Mouse (Mus musculus) neural tube, embryonic 13.5 days (tissue): ENCODE data around the gene Fut2. TPM values are rescaled to one million over a fixed set of nuclear protein-coding genes. Genes with fewer than 3 reads are reported as not detected.

ENCODE experiments used
- ATAC-seq: fragments of 200-750 bp; cut with Nextera tagmentation; 2 replicates; pipeline ENCODE4 v1.8.0; 2017; ENCODE audit warnings: low read depth, mild to moderate bottlenecking, moderate TSS enrichment, moderate library complexity
- H3K27ac ChIP-seq: fragments of 300-500 bp; sonication (generic); replicated peaks from 2 replicates; pipeline ENCODE4 v1.5.1; 2015; ENCODE audit warnings: moderate library complexity, mild to moderate bottlenecking, inconsistent platforms
- H3K27me3 ChIP-seq: fragments of 300-500 bp; sonication (generic); 2 replicates; pipeline ENCODE4 v1.6.1; 2015; ENCODE audit warnings: mild to moderate bottlenecking, inconsistent platforms
- H3K36me3 ChIP-seq: fragments of 300-500 bp; sonication (generic); 2 replicates; pipeline ENCODE4 v1.6.1; 2015; ENCODE audit warnings: mild to moderate bottlenecking, inconsistent platforms
- H3K4me1 ChIP-seq: fragments of 300-500 bp; sonication (generic); replicated peaks from 2 replicates; pipeline ENCODE4 v1.6.1; 2015; ENCODE audit warnings: inconsistent platforms
- H3K4me2 ChIP-seq: fragments of 300-500 bp; sonication (generic); 2 replicates; pipeline ENCODE4 v1.6.1; 2015; ENCODE audit warnings: inconsistent platforms, mild to moderate bottlenecking, moderate library complexity
- H3K4me3 ChIP-seq: fragments of 300-500 bp; sonication (generic); 2 replicates; pipeline ENCODE4 v1.5.1; 2015; ENCODE audit warnings: mild to moderate bottlenecking, inconsistent platforms
- H3K9ac ChIP-seq: fragments of 300-500 bp; sonication (generic); 2 replicates; pipeline ENCODE4 v1.6.1; 2015; ENCODE audit warnings: moderate library complexity, mild to moderate bottlenecking, inconsistent platforms
- H3K9me3 ChIP-seq: fragments of 300-500 bp; sonication (generic); 2 replicates; pipeline ENCODE4 v1.6.1; 2016; ENCODE audit warnings: inconsistent platforms
- WGBS: fragments of 180-500 bp; shearing (Covaris S2); methylation state at CpG from one replicate; pipeline ENCODE4 v1.1.7; 2015; 5-methylcytosine and 5-hydroxymethylcytosine counted together
- polyA plus RNA-seq: library from polyadenylated mRNA; unstranded; fragments of >200 nt; fragmentation: Nextera tagmentation; extraction: Ambion mirVana; gene quantifications from 2 replicates; pipeline ENCODE4 v1.2.1, GENCODE M21; 2015

Gene Fut2
- polyA plus RNA-seq, result 0.15 TPM in 1 of 2 replicates, not detected in the other

DNA sequence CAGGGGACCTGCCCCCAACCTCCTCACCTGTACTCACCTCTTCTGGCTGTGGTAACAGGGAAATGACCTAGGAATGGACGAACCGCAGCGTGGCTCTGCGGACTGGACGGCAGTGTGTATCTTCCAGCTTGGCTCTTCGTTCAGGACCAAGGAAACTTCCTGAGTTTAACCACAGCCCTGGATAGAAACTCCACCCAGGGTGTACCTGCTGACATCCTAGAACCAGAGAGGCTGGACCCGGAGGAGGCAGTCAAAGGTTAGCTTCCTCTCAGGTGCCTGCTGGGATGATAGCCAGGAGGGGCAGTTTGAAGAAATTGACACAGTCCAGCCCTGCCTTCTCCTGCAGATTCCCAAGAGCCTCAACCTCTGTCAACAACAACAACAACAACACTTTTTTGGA, at the start of gene Fut2:
TSS of gene Fut2 (minus strand) at position 234 of the 400 bp plus-strand sequence.
- ATAC-seq, result no peak
- no peaks in the 10 kb centered on the region for H3K27me3 ChIP-seq
- WGBS, result 87% methylated on average over 7 of the region's 7 CpGs
- H3K4me3 ChIP-seq, result no peak within 1 kb of the TSS
- no peaks in the 10 kb centered on the region for H3K9me3 ChIP-seq
- no peaks in the 10 kb centered on the region for H3K36me3 ChIP-seq
- no peak within 1 kb of the TSS for H3K27ac ChIP-seq
- H3K9ac ChIP-seq, result no peak within 1 kb of the TSS
- no peak within 1 kb of the TSS for H3K4me2 ChIP-seq
- H3K4me1 ChIP-seq, result peaks cover 3% of the 10 kb centered on the region; the same call in 1 of the 2 replicates

GRCm38 (mm10) chr7:45715090-45715708, 49.0 kb upstream of the Fut2 start, which contains the start of gene Rpl18:
Rpl18 (plus strand) TSS chr7:45715457.
- peak; percentile 90 for ATAC-seq
- H3K27me3 ChIP-seq, result no peaks in the 10 kb centered on the region
- H3K4me2 ChIP-seq, result peak within 1 kb of the TSS; percentile 82
- peak within 1 kb of the TSS; percentile 65 for H3K4me3 ChIP-seq
- peak within 1 kb of the TSS; percentile 76 for H3K9ac ChIP-seq
- H3K27ac ChIP-seq, result peak within 1 kb of the TSS; percentile 77
- peaks cover 51% of the 10 kb centered on the region for H3K4me1 ChIP-seq
- peaks cover 47% of the 10 kb centered on the region for H3K36me3 ChIP-seq
- no peaks in the 10 kb centered on the region for H3K9me3 ChIP-seq
- 7% methylated on average over 34 of the region's 34 CpGs for WGBS

DNA sequence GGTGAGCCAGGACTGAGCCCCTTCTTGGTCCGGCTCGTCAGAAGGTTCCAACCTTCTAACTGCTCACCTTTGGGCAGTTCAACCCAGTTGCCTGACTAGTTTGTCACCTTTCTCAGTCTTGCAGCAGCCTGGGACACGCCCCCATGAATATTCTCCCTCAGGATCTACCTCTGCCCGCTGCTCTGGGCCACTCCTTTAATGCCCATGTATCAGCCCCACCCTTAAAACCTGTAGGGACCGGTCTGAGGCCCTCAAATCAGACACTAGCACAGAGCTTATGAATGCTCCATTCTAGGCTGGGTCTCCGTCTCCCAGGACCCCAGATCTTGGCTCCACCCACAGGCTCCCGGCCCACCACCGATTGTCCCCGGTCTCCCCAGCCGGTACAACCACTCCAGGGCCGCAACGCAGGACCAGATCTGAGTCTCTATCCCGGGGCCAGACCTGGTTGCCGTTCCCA, 48.5 kb upstream of the Fut2 start:
- ATAC-seq, result peak; percentile 44
- Histone ChIP-seq H3K36me3 (peaks cover 47% of the 10 kb centered on the region), H3K9me3 (no peaks in the 10 kb centered on the region), H3K27me3 (no peaks in the 10 kb centered on the region), H3K4me2 (peak overlapping the region; percentile 82), H3K4me3 (peak overlapping the region; percentile 65), H3K9ac (peak overlapping the region; percentile 76), H3K27ac (peak overlapping the region; percentile 61; the same call in 1 of the 2 replicates), H3K4me1 (peaks cover 52% of the 10 kb centered on the region)
- WGBS, result 12% methylated on average over 14 of the region's 14 CpGs

DNA sequence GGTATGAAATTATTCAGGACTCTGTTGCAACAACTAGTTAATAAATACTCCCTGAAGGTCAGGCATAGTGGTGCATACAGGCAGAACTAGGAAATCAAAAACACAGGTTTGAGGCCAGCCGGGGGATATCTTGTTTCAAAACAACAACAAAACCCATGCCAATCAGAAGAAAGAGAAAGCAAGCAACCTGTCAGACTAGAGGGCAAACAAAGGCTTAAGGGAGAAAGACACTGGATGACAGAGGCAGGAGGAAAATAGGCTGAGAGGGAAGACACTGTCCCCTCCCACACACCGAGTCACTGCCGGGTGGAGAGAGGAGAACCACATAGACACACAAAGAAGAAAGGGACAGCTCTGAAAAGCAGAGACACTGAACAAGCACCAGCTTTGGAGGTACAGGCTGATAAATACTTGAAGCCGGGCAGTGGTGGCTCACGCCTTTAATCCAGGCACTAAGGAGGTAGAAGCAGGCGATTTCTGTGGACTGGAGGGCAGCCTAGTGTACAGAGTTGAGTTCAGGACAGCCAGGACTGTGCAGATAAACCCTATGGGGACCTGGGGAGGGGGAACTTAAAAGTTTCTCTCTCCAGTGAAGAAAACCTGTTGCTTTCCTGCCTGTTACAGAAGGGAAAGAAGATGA, 47.8 kb upstream of the Fut2 start:
- 85% methylated on average over 6 of the region's 6 CpGs for WGBS
- Histone ChIP-seq H3K4me1 (peaks cover 52% of the 10 kb centered on the region), H3K4me3 (peak overlapping the region; percentile 65), H3K9ac (peak overlapping the region; percentile 76), H3K36me3 (peaks cover 44% of the 10 kb centered on the region), H3K9me3 (no peaks in the 10 kb centered on the region), H3K27ac (no peak overlapping the region), H3K27me3 (no peaks in the 10 kb centered on the region), H3K4me2 (peak overlapping the region; percentile 82)
- no peak for ATAC-seq

GRCm38 (mm10) chr7:45713396-45713795, 47.2 kb upstream of the Fut2 start:
- no peaks in the 10 kb centered on the region for H3K27me3 ChIP-seq
- peaks cover 52% of the 10 kb centered on the region for H3K4me1 ChIP-seq
- 92% methylated on average over 16 of the region's 16 CpGs for WGBS
- no peak overlapping the region for H3K27ac ChIP-seq
- no peak overlapping the region for H3K4me3 ChIP-seq
- H3K9ac ChIP-seq, result no peak overlapping the region
- ATAC-seq, result no peak
- no peaks in the 10 kb centered on the region for H3K9me3 ChIP-seq
- H3K36me3 ChIP-seq, result peaks cover 44% of the 10 kb centered on the region
- H3K4me2 ChIP-seq, result no peak overlapping the region

DNA sequence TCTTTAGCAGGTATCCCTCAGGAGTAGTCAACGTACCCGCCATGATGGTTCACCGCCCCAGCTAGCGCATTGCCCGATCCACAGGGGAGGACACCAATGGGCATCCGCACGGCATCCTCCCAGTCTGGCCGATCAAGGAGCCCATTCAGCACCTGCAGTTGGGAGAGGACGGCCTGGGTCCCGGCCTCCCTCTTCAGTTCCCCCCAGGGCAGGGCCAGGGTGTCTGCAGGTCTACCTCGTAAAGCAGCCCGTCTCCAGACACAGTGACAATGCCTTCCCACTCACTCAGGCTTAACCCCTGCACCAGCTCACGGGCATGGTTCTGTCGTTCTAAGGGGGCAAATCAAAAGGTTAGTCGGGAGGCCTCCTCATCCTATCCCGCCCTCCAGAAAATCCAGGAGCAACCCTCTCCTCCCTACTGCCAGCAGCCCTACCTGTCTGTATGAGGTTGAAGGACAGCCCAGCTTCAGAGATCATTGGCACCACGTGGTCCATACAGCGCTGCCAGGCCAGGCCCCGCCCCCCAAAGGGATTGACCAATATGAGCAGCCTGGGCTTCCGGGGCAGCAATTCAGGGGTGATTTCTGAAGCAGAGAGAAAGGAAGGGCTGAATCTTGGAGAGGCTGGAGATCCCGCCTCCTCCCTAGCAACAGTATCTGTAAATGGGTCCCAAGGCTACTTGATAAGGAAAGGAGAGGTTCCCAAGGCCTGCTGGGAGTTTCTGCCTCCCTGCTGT, 46.0 kb upstream of the Fut2 start:
- no peak overlapping the region for H3K4me2 ChIP-seq
- H3K9ac ChIP-seq, result no peak overlapping the region
- no peaks in the 10 kb centered on the region for H3K27me3 ChIP-seq
- peaks cover 44% of the 10 kb centered on the region for H3K36me3 ChIP-seq
- H3K9me3 ChIP-seq, result no peaks in the 10 kb centered on the region
- H3K4me3 ChIP-seq, result no peak overlapping the region
- WGBS, result 88% methylated on average over 21 of the region's 21 CpGs
- peaks cover 63% of the 10 kb centered on the region for H3K4me1 ChIP-seq
- no peak for ATAC-seq
- no peak overlapping the region for H3K27ac ChIP-seq

DNA sequence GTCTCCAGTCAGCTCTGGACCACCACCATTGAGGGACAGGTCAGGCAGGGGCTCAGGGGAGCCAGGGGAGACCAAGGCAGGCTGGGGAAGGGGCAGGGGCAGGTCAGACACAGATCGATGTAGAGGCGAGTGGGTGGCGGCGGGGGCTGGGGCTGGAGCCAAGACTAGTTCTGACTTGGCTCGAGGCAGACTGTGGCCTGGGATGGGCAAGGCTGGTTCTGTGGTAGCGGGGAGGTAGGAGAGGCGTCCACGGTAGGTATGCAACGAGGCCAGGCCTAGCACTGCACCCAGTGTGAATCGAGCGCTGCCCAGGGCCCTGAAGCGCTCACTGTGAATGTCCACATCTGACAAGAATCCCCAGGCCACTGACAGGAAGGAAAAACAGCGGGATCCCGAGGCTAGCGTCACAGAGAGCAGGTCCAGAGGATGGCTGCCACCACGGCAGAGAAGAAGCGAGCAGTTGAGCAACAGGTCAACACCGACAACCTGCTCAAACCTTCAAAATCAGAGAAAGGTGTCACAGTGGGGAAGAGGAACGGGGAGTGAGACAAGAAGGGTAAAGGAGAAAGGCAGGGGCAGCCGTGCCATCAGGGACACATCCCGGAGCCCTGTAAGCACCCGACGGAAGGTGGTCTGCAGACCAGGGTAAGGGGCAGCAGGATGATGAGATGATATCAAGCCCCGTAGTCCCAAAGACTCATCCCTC, 45.3 kb upstream of the Fut2 start:
- Histone ChIP-seq H3K4me2 (no peak overlapping the region), H3K36me3 (peaks cover 44% of the 10 kb centered on the region), H3K4me3 (no peak overlapping the region), H3K27ac (no peak overlapping the region), H3K4me1 (peaks cover 63% of the 10 kb centered on the region), H3K27me3 (no peaks in the 10 kb centered on the region), H3K9ac (no peak overlapping the region), H3K9me3 (no peaks in the 10 kb centered on the region)
- WGBS, result 92% methylated on average over 24 of the region's 24 CpGs
- ATAC-seq, result no peak

GRCm38 (mm10) chr7:45710477-45711191, 44.4 kb upstream of the Fut2 start:
- H3K4me3 ChIP-seq, result no peak overlapping the region
- H3K36me3 ChIP-seq, result peaks cover 44% of the 10 kb centered on the region
- no peak overlapping the region for H3K27ac ChIP-seq
- H3K9me3 ChIP-seq, result no peaks in the 10 kb centered on the region
- no peak for ATAC-seq
- peaks cover 63% of the 10 kb centered on the region for H3K4me1 ChIP-seq
- H3K27me3 ChIP-seq, result no peaks in the 10 kb centered on the region
- WGBS, result 94% methylated on average over 20 of the region's 20 CpGs
- H3K9ac ChIP-seq, result no peak overlapping the region
- no peak overlapping the region for H3K4me2 ChIP-seq

DNA sequence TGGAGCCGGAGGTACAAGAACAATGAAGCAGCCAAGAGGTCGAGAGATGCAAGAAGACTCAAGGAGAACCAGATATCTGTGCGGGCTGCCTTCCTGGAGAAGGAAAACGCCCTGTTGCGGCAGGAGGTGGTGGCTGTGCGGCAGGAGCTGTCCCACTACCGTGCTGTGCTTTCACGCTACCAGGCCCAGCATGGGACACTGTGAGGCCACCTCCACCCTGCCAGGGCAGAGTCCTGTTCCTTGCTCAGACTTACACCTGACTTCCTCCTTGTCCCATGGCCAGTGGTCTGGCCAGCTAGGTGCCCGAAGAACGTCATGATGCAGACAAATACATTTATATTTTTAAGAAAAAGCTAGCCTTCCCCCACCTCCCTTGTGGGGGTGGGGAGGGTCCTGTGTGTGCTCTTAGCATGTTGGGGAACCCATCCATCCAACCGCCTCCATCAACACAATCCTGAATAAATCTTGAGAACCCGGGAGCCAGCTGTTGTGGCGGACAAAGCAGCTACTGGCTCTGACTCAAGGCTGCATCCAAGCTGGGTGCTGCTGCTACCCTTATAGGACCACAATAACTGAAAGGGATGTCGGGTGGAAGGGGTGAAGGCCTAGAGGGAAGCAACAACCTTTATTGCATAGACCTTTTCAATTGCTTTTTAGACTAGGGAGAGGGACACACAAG, 43.6 kb upstream of the Fut2 start:
- 68% methylated on average over 14 of the region's 14 CpGs for WGBS
- peak overlapping the region; percentile 4; the same call in 1 of the 2 replicates for H3K9ac ChIP-seq
- no peaks in the 10 kb centered on the region for H3K27me3 ChIP-seq
- H3K36me3 ChIP-seq, result peaks cover 44% of the 10 kb centered on the region
- ATAC-seq, result no peak
- no peaks in the 10 kb centered on the region for H3K9me3 ChIP-seq
- peaks cover 65% of the 10 kb centered on the region for H3K4me1 ChIP-seq
- peak overlapping the region; percentile 54; the same call in 1 of the 2 replicates for H3K27ac ChIP-seq
- peak overlapping the region; percentile 99; the same call in 1 of the 2 replicates for H3K4me2 ChIP-seq
- H3K4me3 ChIP-seq, result no peak overlapping the region

- Histone ChIP-seq H3K4me3 (no peak overlapping the region), H3K9me3 (no peaks in the 10 kb centered on the region), H3K27ac (peak overlapping the region; percentile 54), H3K9ac (peak overlapping the region; percentile 4; the same call in 1 of the 2 replicates), H3K36me3 (peaks cover 44% of the 10 kb centered on the region), H3K4me1 (peaks cover 61% of the 10 kb centered on the region), H3K27me3 (no peaks in the 10 kb centered on the region), H3K4me2 (peak overlapping the region; percentile 99; the same call in 1 of the 2 replicates)
- ATAC-seq, result no peak
- 31% methylated on average over 6 of the region's 6 CpGs for WGBS
These were observed 42.8 kb upstream of the Fut2 start for GRCm38 (mm10) chr7:45709036-45709435.
